Mouse (Mus musculus): ENCODE results near the gene Slc19a2. TPM values are rescaled to one million over a fixed set of nuclear protein-coding genes. Genes with fewer than 3 reads are reported as not detected.
A peak's percentile ranks its signal among the peaks of the same experiment; 100 is the strongest.

The Slc19a2 gene
- polyA plus RNA-seq (2016; fragmentation: Nextera tagmentation; extraction: Ambion mirVana) = 24.9 and 26.6 TPM in 2 replicates

DNA sequence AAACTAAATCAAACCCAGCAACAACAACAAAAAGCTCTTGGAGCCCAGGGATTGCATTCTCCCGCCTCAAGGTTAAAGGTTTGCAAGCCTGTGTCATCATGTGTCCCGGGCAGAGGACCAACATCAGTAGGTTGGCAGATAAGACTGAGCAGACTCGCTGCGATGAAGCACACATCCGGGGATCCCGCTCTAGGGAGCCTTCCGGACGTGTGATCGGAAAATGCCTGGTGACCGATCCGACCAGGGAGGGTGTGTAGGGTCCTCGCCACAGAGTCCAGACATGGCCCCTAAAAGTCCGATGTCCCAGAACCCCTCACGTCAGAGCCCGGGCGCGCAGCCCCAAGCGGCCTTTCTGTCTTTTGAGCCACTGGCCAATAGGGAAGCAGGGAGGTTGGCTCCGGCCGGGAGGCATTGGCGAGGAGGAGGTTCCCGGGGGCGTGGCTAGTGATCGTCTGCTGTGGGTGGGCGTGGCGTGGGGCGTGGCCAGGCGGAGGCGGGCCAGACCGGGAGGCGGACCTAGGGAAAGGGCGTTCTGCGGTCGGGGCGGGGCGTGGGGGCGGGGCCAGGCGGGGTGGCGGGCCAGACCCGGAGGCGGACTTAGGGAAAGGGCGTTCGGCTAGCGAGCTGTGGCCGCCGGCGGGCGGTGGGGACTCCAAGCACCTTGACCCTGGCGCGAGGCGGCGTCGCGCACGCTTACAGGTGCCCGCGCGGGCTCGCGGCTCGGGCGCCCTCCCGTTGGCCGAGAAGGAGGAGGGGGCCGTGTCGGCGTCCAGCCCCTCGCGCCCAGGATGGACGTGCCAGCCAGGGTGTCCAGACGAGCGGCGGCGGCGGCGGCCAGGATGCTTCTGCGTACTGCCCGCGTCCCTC lies at the start of gene Slc19a2:
TSS of gene Slc19a2 (plus strand) at position 582 of the 867 bp plus-strand sequence.
- Histone ChIP-seq H3K4me1 (peaks cover 49% of the 10 kb centered on the region), H3K9ac (peak within 1 kb of the TSS; percentile 89), H3K27me3 (replicated peaks) (no peaks in the 10 kb centered on the region), H3K4me2 (peak within 1 kb of the TSS; percentile 76), H3K27ac (peak within 1 kb of the TSS; percentile 79), H3K4me3 (peak within 1 kb of the TSS; percentile 82), H3K36me3 (no peaks in the 10 kb centered on the region), H3K9me3 (replicated peaks) (no peaks in the 10 kb centered on the region)
- ATAC-seq = peak; percentile 91
- under 1% methylated on average over 62 of the region's 79 CpGs for WGBS (ENCODE audit: insufficient replicate concordance)

GRCm38 (mm10) chr1:164199551-164199950 lies 49.3 kb upstream of the Slc19a2 start:
- Histone ChIP-seq H3K9me3 (replicated peaks) (no peaks in the 10 kb centered on the region), H3K36me3 (peaks cover 6% of the 10 kb centered on the region), H3K27ac (no peak overlapping the region), H3K27me3 (replicated peaks) (no peaks in the 10 kb centered on the region), H3K9ac (no peak overlapping the region), H3K4me2 (no peak overlapping the region), H3K4me1 (no peaks in the 10 kb centered on the region), H3K4me3 (no peak overlapping the region)
- 69% methylated on average over 4 of the region's 4 CpGs for WGBS (ENCODE audit: insufficient replicate concordance)
- ATAC-seq = no peak

DNA sequence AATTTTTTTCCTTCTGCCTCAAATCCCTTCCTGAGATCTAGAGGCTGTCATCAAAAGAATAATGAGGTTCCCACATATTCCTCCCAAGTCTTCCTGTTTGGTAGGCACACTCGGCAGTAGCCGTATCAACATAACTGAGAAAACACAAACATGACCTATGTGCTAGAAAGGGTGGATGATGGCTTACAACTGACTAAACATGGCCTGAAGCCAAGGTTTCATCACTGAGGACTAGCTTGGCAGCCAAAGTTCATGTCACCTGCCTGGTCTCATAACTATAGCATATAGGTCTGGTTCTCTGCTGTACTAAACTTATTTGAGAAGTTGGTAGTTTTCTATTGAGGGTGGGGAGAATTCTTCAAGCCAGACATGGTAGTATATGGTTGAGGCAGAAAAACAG lies 40.4 kb upstream of the Slc19a2 start:
- no peaks in the 10 kb centered on the region for H3K9me3 ChIP-seq (replicated peaks)
- 78% methylated on average over 2 of the region's 2 CpGs for WGBS (ENCODE audit: insufficient replicate concordance)
- H3K4me1 ChIP-seq = no peaks in the 10 kb centered on the region
- H3K36me3 ChIP-seq = no peaks in the 10 kb centered on the region
- H3K27ac ChIP-seq = no peak overlapping the region
- H3K4me2 ChIP-seq = no peak overlapping the region
- no peaks in the 10 kb centered on the region for H3K27me3 ChIP-seq (replicated peaks)
- no peak overlapping the region for H3K9ac ChIP-seq
- H3K4me3 ChIP-seq = no peak overlapping the region
- ATAC-seq = 0 out of 2 replicates have a peak, but pooled peaks have one; percentile 24

GRCm38 (mm10) chr1:164210899-164211298 lies 37.9 kb upstream of the Slc19a2 start:
- H3K4me2 ChIP-seq = no peak overlapping the region
- H3K9me3 ChIP-seq (replicated peaks) = no peaks in the 10 kb centered on the region
- H3K36me3 ChIP-seq = no peaks in the 10 kb centered on the region
- H3K9ac ChIP-seq = no peak overlapping the region
- H3K4me1 ChIP-seq = no peaks in the 10 kb centered on the region
- 64% methylated on average over 4 of the region's 4 CpGs for WGBS (ENCODE audit: insufficient replicate concordance)
- H3K27me3 ChIP-seq (replicated peaks) = no peaks in the 10 kb centered on the region
- no peak for ATAC-seq
- no peak overlapping the region for H3K27ac ChIP-seq
- H3K4me3 ChIP-seq = no peak overlapping the region

GRCm38 (mm10) chr1:164212686-164213085 lies 36.2 kb upstream of the Slc19a2 start:
- ATAC-seq = no peak
- 60% methylated on average over 8 of the region's 8 CpGs for WGBS (ENCODE audit: insufficient replicate concordance)
- H3K27me3 ChIP-seq (replicated peaks) = no peaks in the 10 kb centered on the region

DNA sequence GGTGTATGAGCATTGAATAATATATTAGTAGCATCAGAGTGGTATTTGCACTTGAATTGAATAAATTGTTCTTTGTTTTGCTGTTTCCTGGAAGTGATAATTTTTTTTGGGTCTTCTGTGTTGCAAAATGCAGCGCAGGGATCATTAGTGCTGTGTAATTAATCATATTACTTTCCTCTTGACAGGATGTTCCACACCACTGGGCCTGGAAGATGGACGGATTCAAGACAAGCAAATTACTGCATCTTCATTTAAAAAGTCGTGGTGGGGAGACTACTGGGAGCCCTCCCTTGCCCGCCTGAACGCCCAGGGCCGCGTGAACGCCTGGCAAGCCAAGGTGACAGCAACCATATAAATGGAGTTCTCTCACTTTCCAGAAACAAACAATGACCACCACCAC lies 34.7 kb upstream of the Slc19a2 start:
- Histone ChIP-seq H3K4me3 (no peak overlapping the region), H3K27me3 (replicated peaks) (no peaks in the 10 kb centered on the region), H3K36me3 (no peaks in the 10 kb centered on the region), H3K27ac (no peak overlapping the region), H3K4me2 (no peak overlapping the region), H3K9me3 (replicated peaks) (no peaks in the 10 kb centered on the region), H3K9ac (no peak overlapping the region), H3K4me1 (peaks cover 10% of the 10 kb centered on the region; the same call in 1 of the 2 replicates)
- WGBS (ENCODE audit: insufficient replicate concordance) = 62% methylated on average over 8 of the region's 8 CpGs
- no peak for ATAC-seq

More at GRCm38 (mm10) chr1:164212686-164213085, 36.2 kb upstream of the Slc19a2 start:
- no peaks in the 10 kb centered on the region for H3K9me3 ChIP-seq (replicated peaks)
- no peak overlapping the region for H3K27ac ChIP-seq
- H3K36me3 ChIP-seq = no peaks in the 10 kb centered on the region
- H3K4me3 ChIP-seq = no peak overlapping the region
- H3K9ac ChIP-seq = no peak overlapping the region
- H3K4me1 ChIP-seq = 0 out of 2 replicates have a peak, but pooled peaks cover 6% of the 10 kb centered on the region
- no peak overlapping the region for H3K4me2 ChIP-seq

GRCm38 (mm10) chr1:164215097-164215496 lies 33.7 kb upstream of the Slc19a2 start:
- H3K27me3 ChIP-seq (replicated peaks) = no peaks in the 10 kb centered on the region
- WGBS (ENCODE audit: insufficient replicate concordance) = 64% methylated on average over 3 of the region's 3 CpGs
- H3K9me3 ChIP-seq (replicated peaks) = no peaks in the 10 kb centered on the region
- H3K4me3 ChIP-seq = no peak overlapping the region
- H3K9ac ChIP-seq = no peak overlapping the region
- H3K27ac ChIP-seq = no peak overlapping the region
- no peak for ATAC-seq
- H3K36me3 ChIP-seq = no peaks in the 10 kb centered on the region
- H3K4me2 ChIP-seq = no peak overlapping the region
- H3K4me1 ChIP-seq = peaks cover 10% of the 10 kb centered on the region; the same call in 1 of the 2 replicates

- no peaks in the 10 kb centered on the region for H3K27me3 ChIP-seq (replicated peaks)
- 67% methylated on average over 6 of the region's 6 CpGs for WGBS (ENCODE audit: insufficient replicate concordance)
- no peak for ATAC-seq
- H3K4me3 ChIP-seq = no peak overlapping the region
- no peaks in the 10 kb centered on the region for H3K36me3 ChIP-seq
- H3K4me1 ChIP-seq = peaks cover 10% of the 10 kb centered on the region; the same call in 1 of the 2 replicates
- H3K4me2 ChIP-seq = no peak overlapping the region
- no peak overlapping the region for H3K9ac ChIP-seq
- no peak overlapping the region for H3K27ac ChIP-seq
- no peaks in the 10 kb centered on the region for H3K9me3 ChIP-seq (replicated peaks)
Observed at GRCm38 (mm10) chr1:164215540-164215939, 33.3 kb upstream of the Slc19a2 start.

GRCm38 (mm10) chr1:164217791-164218685 lies 30.8 kb upstream of the Slc19a2 start:
- peak overlapping the region; percentile 12; the same call in 1 of the 2 replicates for H3K4me2 ChIP-seq
- no peaks in the 10 kb centered on the region for H3K27me3 ChIP-seq (replicated peaks)
- no peak overlapping the region for H3K27ac ChIP-seq
- H3K9ac ChIP-seq = no peak overlapping the region
- peaks cover 10% of the 10 kb centered on the region; the same call in 1 of the 2 replicates for H3K4me1 ChIP-seq
- H3K36me3 ChIP-seq = no peaks in the 10 kb centered on the region
- ATAC-seq = no peak
- H3K9me3 ChIP-seq (replicated peaks) = no peaks in the 10 kb centered on the region
- 38% methylated on average over 15 of the region's 15 CpGs for WGBS (ENCODE audit: insufficient replicate concordance)
- no peak overlapping the region for H3K4me3 ChIP-seq

- 74% methylated on average over 4 of the region's 4 CpGs for WGBS (ENCODE audit: insufficient replicate concordance)
- ATAC-seq = no peak
- Histone ChIP-seq H3K36me3 (no peaks in the 10 kb centered on the region), H3K27me3 (replicated peaks) (no peaks in the 10 kb centered on the region), H3K4me3 (no peak overlapping the region), H3K9ac (no peak overlapping the region), H3K27ac (no peak overlapping the region), H3K4me2 (no peak overlapping the region), H3K4me1 (peaks cover 10% of the 10 kb centered on the region; the same call in 1 of the 2 replicates), H3K9me3 (replicated peaks) (no peaks in the 10 kb centered on the region)
Observed at GRCm38 (mm10) chr1:164220261-164220660, 28.6 kb upstream of the Slc19a2 start.

DNA sequence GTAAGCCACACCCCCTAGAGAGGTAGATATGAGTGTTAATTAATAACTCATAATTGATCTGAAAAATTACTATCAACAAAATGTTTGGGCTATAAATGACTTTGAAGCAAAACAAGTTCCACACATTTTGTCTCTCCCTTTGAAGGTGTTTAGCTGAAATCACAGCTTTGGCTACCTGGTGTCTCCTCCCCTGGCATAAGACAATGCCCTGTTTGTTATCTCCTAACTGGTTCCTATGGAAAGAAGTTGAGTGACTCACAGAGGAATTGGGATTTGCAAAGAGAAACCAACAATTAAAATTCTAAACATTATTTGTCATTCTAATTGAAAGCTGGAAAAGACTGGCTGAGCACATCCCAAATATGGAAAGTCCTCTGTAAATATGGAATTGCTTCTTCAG lies 25.8 kb upstream of the Slc19a2 start:
- H3K9me3 ChIP-seq (replicated peaks) = no peaks in the 10 kb centered on the region
- no peak overlapping the region for H3K4me3 ChIP-seq
- no peak overlapping the region for H3K27ac ChIP-seq
- no peaks in the 10 kb centered on the region for H3K4me1 ChIP-seq
- no peak overlapping the region for H3K9ac ChIP-seq
- H3K4me2 ChIP-seq = no peak overlapping the region
- H3K27me3 ChIP-seq (replicated peaks) = no peaks in the 10 kb centered on the region
- no peak for ATAC-seq
- no peaks in the 10 kb centered on the region for H3K36me3 ChIP-seq

Data from liver, embryonic 12.5 days (tissue).